Mouse (Mus musculus) heart, postnatal 0 days (tissue): Measurements from ENCODE around the gene Setd3.

Experiments
- CTCF ChIP-seq: IDR thresholded peaks from 2 replicates; pipeline ENCODE4 v1.5.1; 2016; ENCODE audit warnings: antibody characterized with exemption, control low read depth, low read depth
- EP300 ChIP-seq: IDR thresholded peaks from 2 replicates; pipeline ENCODE4 v1.6.1; 2016; ENCODE audit warnings: antibody characterized with exemption, low read depth

DNA sequence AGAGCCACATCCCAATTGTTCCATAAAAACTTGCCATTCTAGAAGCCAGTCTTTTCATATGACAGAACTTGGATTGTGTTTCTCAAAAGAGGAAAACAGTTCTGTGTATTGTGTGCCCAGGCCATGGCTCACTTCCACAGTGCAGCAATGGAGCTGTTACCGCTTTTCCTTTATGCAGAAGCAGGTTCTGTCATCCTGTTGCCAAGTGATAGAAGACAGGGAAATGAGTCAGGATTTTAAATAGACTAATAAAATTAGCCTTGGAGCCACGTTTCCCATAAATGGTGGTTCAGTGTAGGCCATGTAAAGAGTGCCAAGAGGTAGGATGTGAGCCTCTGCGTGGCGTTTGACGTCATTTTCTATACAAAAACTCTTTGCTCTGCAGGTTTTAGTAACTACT lies 14.8 kb upstream of the Setd3 start:
- no peak for TF ChIP-seq EP300
- no peak for TF ChIP-seq CTCF
